Comparison of ENCODE assay signal across 8 mouse cellular contexts in genomic region chr5:134315623-134316350, GRCm38 (mm10). TPM values are rescaled to one million over a fixed set of nuclear protein-coding genes. Genes with fewer than 3 reads are reported as not detected.
DNase-seq lines count a peak whose midpoint lies in the region; ATAC-seq and TF ChIP-seq lines count a peak whose summit lies in the region.

No protein-coding gene starts in this region.

- no peaks in the 10 kb centered on the region for H3K27me3 ChIP-seq in cerebellum, adult 2 months (ENCODE audit: control insufficient read depth, insufficient read depth, low read length)
- H3K27me3 ChIP-seq in hindbrain, embryonic 13.5 days, result no peaks in the 10 kb centered on the region
- no peaks in the 10 kb centered on the region for H3K27me3 ChIP-seq in lung, embryonic 16.5 days (ENCODE audit: control insufficient read depth, insufficient read depth, low read depth, low read length)

- ATAC-seq in hindbrain, embryonic 13.5 days (ENCODE audit: low FRiP score), result no peak
- no peak for ATAC-seq in lung, embryonic 16.5 days (ENCODE audit: low read depth)

- peaks cover 8% of the 10 kb centered on the region for H3K36me3 ChIP-seq in hindbrain, embryonic 13.5 days
- 0 out of 2 replicates have a peak, but pooled peaks cover 4% of the 10 kb centered on the region for H3K36me3 ChIP-seq in lung, embryonic 16.5 days (ENCODE audit: control insufficient read depth, insufficient read depth, low read length)

- TF ChIP-seq POLR2A in cerebellum, adult 2 months (IDR thresholded peaks at IDR 0.05; ENCODE audit: borderline replicate concordance, insufficient read depth, low read length), result no peak

- no peaks in the 10 kb centered on the region for H3K4me1 ChIP-seq in cerebellum, adult 2 months (ENCODE audit: control insufficient read depth, insufficient read depth, low read length)
- H3K4me1 ChIP-seq in hindbrain, embryonic 13.5 days (replicated peaks), result peaks cover 33% of the 10 kb centered on the region
- peaks cover 23% of the 10 kb centered on the region for H3K4me1 ChIP-seq in lung, embryonic 16.5 days (replicated peaks; ENCODE audit: control insufficient read depth, insufficient read depth, low read length)

- no peak for TF ChIP-seq CTCF in cerebellum, adult 2 months (IDR thresholded peaks at IDR 0.05; ENCODE audit: borderline replicate concordance, insufficient read depth, low read depth, low read length)

- H3K4me2 ChIP-seq in hindbrain, embryonic 13.5 days, result peak overlapping the region; percentile 80
- H3K4me2 ChIP-seq in lung, embryonic 16.5 days (ENCODE audit: low read depth, low read length), result peak overlapping the region; percentile 55

- H3K4me3 ChIP-seq in cerebellum, adult 2 months (replicated peaks; ENCODE audit: insufficient read depth, low read depth, low read length), result peak overlapping the region; percentile 73
- H3K4me3 ChIP-seq in hindbrain, embryonic 13.5 days, result peak overlapping the region; percentile 84
- H3K4me3 ChIP-seq in lung, embryonic 16.5 days (ENCODE audit: low read length), result peak overlapping the region; percentile 68

- 5% methylated on average over 25 of the region's 25 CpGs for WGBS in cerebellum, adult 2 months
- WGBS in hindbrain, embryonic 13.5 days, result under 1% methylated on average over 25 of the region's 25 CpGs
- 1% methylated on average over 25 of the region's 25 CpGs for WGBS in lung, embryonic 16.5 days

- H3K27ac ChIP-seq in cerebellum, adult 2 months (ENCODE audit: insufficient read depth, low read length), result peak overlapping the region; percentile 4; the same call in 1 of the 2 replicates
- H3K27ac ChIP-seq in hindbrain, embryonic 13.5 days, result peak overlapping the region; percentile 100
- peak overlapping the region; percentile 97 for H3K27ac ChIP-seq in lung, embryonic 16.5 days (ENCODE audit: low read length)

- H3K9ac ChIP-seq in hindbrain, embryonic 13.5 days, result peak overlapping the region; percentile 72
- H3K9ac ChIP-seq in lung, embryonic 16.5 days (ENCODE audit: low read length), result peak overlapping the region; percentile 71

- DNase-seq in NIH3T3 (ENCODE audit: low read depth), result peak; percentile 77
- peak; percentile 51 for DNase-seq in cerebellum, adult 2 months
- DNase-seq in frontal cortex, postnatal 14 days (ENCODE audit: low spot score in 2 of 2), result peak; percentile 35 to 40
- DNase-seq in layer of hippocampus, postnatal 10 days (ENCODE audit: low spot score in 2 of 2), result peak; percentile 50 to 67
- DNase-seq in retina, embryonic 14.5 days (ENCODE audit: low spot score), result peak; percentile 58
- no peak for DNase-seq in B cell, adult 2 months

- no peaks in the 10 kb centered on the region for H3K9me3 ChIP-seq in hindbrain, embryonic 13.5 days
- H3K9me3 ChIP-seq in lung, embryonic 16.5 days (ENCODE audit: control insufficient read depth, low read length), result no peaks in the 10 kb centered on the region

RNA-seq across cellular contexts. Expression of gene Gtf2i, which starts 1.2 kb away (rescaled TPM):
- polyA plus RNA-seq in cerebellum, adult 2 months (2012; rRNA removed), result 154 and 157 TPM in 2 replicates
- polyA plus RNA-seq in hindbrain, embryonic 13.5 days (2015; fragmentation: Nextera tagmentation; extraction: Ambion mirVana), result 173 TPM in 2 replicates
- 100 to 1,000 TPM; 188 to 206 TPM for total RNA-seq in layer of hippocampus, postnatal 10 days (2021)
- polyA plus RNA-seq in lung, embryonic 16.5 days (2015; fragmentation: Nextera tagmentation; extraction: Ambion mirVana), result 165 and 170 TPM in 2 replicates

Comparison
In these comparisons a context has a peak if more than half of its experiments do, and no peak if none do; other contexts are left out.
1. DNase-seq: peak in NIH3T3 (single experiment), cerebellum, adult 2 months (2 of 2), frontal cortex, postnatal 14 days (2 of 2), layer of hippocampus, postnatal 10 days (2 of 2) and retina, embryonic 14.5 days (single experiment); none in B cell, adult 2 months (0 of 2).
2. H3K27ac ChIP-seq: peak in every context shown above with its lines; median percentile 100 in hindbrain, embryonic 13.5 days; 97 in lung, embryonic 16.5 days; 4 in cerebellum, adult 2 months.
3. Peak in every context shown above with its lines, with median percentiles within 50 percentile points of each other: H3K4me3 ChIP-seq.